Mouse (Mus musculus) megakaryocyte, embryonic 14.5 days (primary cell): ENCODE measurements around the gene Cnbd2. TPM values are rescaled to one million over a fixed set of nuclear protein-coding genes. Genes with fewer than 3 reads are reported as not detected.

Source experiments
- H3K27me3 ChIP-seq: replicated peaks from 2 replicates; pipeline ENCODE3; 2012; ENCODE audit warnings: inconsistent platforms
- H3K36me3 ChIP-seq: replicated peaks from 2 replicates; pipeline ENCODE3; 2012; ENCODE audit warnings: low read length, inconsistent platforms, mixed read lengths
- H3K4me1 ChIP-seq: 2 replicates; pipeline ENCODE4 v1.6.1; 2012; ENCODE audit warnings: inconsistent platforms
- H3K4me3 ChIP-seq: replicated peaks from 2 replicates; pipeline ENCODE3; 2012; ENCODE audit warnings: moderate library complexity, mild to moderate bottlenecking, inconsistent platforms
- H3K9me3 ChIP-seq: 2 replicates; pipeline ENCODE4 v1.6.1; 2012; ENCODE audit warnings: inconsistent platforms
- FLI1 ChIP-seq: IDR thresholded peaks from 2 replicates; pipeline ENCODE4 v1.6.1; 2012; ENCODE audit warnings: low read length, inconsistent platforms, mixed read lengths
- GATA1 ChIP-seq: IDR thresholded peaks from 3 replicates; pipeline ENCODE4 v1.6.1; 2012; ENCODE audit warnings: mixed read lengths, low read length, inconsistent platforms, borderline replicate concordance
- polyA plus RNA-seq: library from polyadenylated mRNA; stranded (reverse); fragments of >175 nt; gene quantifications from 2 replicates; pipeline ENCODE4 v1.2.3, GENCODE M21; 2012; ENCODE audit warnings: low replicate concordance; ENCODE audit not compliant: insufficient read depth

The Cnbd2 gene
- polyA plus RNA-seq, 1 experiment = 0.74 TPM

DNA sequence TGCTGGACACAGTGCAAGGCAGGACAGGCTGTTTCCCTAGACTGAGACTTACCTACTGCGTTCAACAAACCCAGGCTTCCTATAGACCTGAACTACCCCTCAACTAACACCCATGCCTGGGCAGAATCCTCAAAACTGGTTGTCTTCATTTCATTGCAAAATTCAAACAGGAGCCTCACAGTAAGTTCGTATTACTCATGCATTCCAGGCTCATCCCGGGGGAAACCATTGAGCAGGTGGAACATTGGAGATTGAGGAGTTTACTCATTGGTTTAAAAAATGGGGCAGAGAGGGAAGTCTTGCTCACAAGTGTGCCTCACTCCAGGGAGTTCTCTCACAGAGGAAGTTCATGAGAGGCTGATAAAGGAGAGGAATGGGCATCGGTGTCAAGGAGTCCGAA is 1.6 kb upstream of the Cnbd2 start:
- TF ChIP-seq FLI1 (no peak), GATA1 (no peak)
- peaks cover 6% of the 10 kb centered on the region; the same call in 1 of the 2 replicates for H3K9me3 ChIP-seq
- H3K36me3 ChIP-seq = peaks cover 49% of the 10 kb centered on the region
- H3K4me3 ChIP-seq = no peak overlapping the region
- peaks cover 1% of the 10 kb centered on the region for H3K27me3 ChIP-seq
- peaks cover 26% of the 10 kb centered on the region for H3K4me1 ChIP-seq

DNA sequence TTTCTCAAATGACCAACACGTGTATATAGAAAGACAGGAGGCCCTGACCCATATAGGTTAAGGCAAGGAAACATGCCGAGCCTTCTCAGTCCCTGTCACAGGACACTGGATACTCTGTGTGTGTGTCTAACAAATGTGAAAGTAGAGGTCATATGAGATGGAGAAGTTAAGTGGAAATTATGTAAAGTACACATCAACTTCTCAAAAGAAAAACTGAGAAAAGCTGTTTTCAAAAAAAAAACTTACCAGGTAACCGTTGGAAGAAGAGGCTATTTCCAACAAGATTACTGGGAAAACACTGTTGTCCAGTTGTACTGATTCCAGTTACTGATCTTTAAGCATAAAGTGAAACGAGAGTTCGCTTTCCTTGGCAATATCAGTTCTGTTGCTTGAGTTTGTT is 1.2 kb upstream of the Cnbd2 start:
- Histone ChIP-seq H3K27me3 (peaks cover 1% of the 10 kb centered on the region), H3K9me3 (peaks cover 6% of the 10 kb centered on the region; the same call in 1 of the 2 replicates), H3K36me3 (peaks cover 44% of the 10 kb centered on the region), H3K4me1 (peaks cover 28% of the 10 kb centered on the region), H3K4me3 (no peak overlapping the region)
- no peak for TF ChIP-seq GATA1
- no peak for TF ChIP-seq FLI1

DNA sequence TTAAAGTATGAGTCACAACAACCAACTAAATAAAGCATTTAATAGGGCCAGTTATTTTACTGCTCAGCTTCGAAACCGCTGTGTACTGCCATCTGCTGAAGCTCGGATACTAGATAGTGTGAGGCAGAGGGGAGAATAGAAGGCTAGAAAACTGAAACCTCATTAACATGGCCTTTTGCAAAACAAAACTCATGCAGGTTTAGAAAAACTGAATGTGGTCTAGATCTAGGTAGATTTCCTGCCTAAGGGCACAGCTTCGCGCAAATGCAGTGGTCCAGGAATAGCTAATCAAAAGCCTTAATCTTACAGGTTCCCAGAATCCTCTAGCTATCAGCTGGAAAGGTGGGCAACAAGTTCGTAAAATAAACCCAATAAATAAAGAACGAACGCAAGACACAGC is 658 bp upstream of the Cnbd2 start:
- H3K4me3 ChIP-seq = peak overlapping the region; percentile 95
- H3K27me3 ChIP-seq = peaks cover 1% of the 10 kb centered on the region
- H3K36me3 ChIP-seq = peaks cover 39% of the 10 kb centered on the region
- H3K9me3 ChIP-seq = peaks cover 6% of the 10 kb centered on the region; the same call in 1 of the 2 replicates
- TF ChIP-seq FLI1 = no peak
- TF ChIP-seq GATA1 = no peak
- H3K4me1 ChIP-seq = peaks cover 33% of the 10 kb centered on the region

DNA sequence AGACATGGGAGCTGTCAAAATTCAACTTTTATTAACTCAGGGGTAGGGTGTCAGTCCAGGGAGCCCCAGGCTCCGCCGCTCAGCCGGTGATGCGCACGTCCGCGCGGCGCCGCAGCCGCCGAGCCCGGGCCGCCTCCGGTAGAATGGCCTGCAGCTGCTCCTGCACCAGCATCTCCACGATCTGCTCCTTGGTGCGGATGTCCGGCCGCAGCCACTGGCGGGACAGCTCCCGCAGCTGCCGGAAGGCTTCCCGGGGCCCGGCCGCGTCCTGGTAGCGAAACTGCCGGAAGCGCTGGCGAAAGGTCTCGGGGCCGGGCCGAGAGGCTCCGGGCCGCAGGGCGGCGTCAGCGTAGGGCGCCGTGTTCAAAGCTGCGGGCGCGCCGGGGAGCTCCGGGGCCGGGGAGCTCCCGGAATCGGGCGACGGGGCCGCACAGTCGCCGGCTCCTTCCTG is 233 bp upstream of the Cnbd2 start:
- TF ChIP-seq FLI1 (no peak; the same call in 1 of the 2 replicates), GATA1 (no peak)
- Histone ChIP-seq H3K27me3 (peaks cover 1% of the 10 kb centered on the region), H3K4me1 (peaks cover 33% of the 10 kb centered on the region), H3K36me3 (peaks cover 34% of the 10 kb centered on the region), H3K4me3 (peak overlapping the region; percentile 95), H3K9me3 (peaks cover 6% of the 10 kb centered on the region; the same call in 1 of the 2 replicates)

DNA sequence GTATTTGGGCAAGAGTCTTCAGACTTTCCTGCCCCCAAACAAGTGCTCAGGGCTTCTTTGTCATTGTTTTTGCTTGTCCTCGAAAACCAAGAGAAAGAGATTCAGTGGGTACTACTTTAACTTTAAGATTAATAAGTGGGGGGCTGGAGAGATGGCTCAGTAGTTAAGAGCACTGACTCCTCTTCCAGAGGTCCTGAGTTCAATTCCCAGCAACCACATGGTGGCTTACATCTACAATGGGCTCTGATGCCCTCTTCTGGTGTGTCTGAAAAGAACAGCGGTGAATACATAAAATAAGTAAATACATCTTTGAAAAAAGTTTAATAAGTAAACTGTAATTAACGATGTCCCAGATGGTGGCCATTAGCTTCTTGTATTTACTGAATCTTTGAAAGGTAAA is 1.1 kb downstream of the Cnbd2 start:
- Histone ChIP-seq H3K9me3 (peaks cover 6% of the 10 kb centered on the region; the same call in 1 of the 2 replicates), H3K36me3 (peaks cover 25% of the 10 kb centered on the region), H3K27me3 (peaks cover 1% of the 10 kb centered on the region), H3K4me3 (peak overlapping the region; percentile 95), H3K4me1 (peaks cover 39% of the 10 kb centered on the region)
- no peak for TF ChIP-seq GATA1
- TF ChIP-seq FLI1 = no peak

DNA sequence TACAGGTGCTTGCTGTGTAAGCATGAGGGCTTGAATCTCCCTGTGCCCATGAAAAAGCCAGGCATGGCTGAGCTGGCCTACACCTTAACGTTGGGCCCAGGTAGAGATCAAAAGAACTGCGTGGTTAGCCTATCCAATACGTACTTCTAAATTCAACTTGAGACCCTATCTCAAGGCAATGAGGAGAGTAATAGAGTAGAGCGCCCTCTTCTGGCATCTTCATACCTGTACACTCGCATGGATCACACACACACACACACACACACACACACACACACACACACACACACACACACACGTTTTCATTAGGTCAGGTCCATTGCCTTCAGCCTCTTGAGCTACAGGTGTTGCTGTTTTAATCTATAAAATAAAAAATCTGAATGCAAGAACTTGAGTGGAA is 2.7 kb downstream of the Cnbd2 start:
- peaks cover 6% of the 10 kb centered on the region; the same call in 1 of the 2 replicates for H3K9me3 ChIP-seq
- TF ChIP-seq GATA1 = no peak
- no peak for TF ChIP-seq FLI1
- H3K4me1 ChIP-seq = peaks cover 44% of the 10 kb centered on the region
- peaks cover 22% of the 10 kb centered on the region for H3K36me3 ChIP-seq
- H3K4me3 ChIP-seq = no peak overlapping the region
- peaks cover 3% of the 10 kb centered on the region for H3K27me3 ChIP-seq

DNA sequence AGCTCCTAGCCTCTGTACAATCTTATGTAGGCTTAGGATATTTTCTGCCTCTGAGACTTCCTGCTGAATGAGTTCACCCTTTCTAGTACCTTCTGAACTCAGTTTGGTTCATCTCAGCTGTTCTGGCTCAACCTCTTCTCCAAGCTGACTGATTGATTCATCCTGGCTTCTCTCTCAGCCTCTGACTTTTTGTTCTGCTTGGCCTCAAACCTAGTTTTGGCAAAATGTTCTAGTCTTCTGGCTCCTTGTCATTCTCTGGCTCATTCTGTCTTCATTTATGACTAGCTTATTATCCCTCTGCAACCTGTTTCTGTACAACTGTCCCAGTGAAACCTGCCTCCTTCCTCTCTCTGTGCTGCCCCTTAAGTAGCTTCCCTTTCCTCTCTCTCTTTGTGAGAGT is 6.4 kb downstream of the Cnbd2 start:
- peaks cover 44% of the 10 kb centered on the region for H3K4me1 ChIP-seq
- no peak overlapping the region for H3K4me3 ChIP-seq
- no peak for TF ChIP-seq GATA1
- TF ChIP-seq FLI1 = no peak
- H3K27me3 ChIP-seq = peaks cover 3% of the 10 kb centered on the region
- H3K9me3 ChIP-seq = peaks cover 13% of the 10 kb centered on the region
- peaks cover 27% of the 10 kb centered on the region for H3K36me3 ChIP-seq

DNA sequence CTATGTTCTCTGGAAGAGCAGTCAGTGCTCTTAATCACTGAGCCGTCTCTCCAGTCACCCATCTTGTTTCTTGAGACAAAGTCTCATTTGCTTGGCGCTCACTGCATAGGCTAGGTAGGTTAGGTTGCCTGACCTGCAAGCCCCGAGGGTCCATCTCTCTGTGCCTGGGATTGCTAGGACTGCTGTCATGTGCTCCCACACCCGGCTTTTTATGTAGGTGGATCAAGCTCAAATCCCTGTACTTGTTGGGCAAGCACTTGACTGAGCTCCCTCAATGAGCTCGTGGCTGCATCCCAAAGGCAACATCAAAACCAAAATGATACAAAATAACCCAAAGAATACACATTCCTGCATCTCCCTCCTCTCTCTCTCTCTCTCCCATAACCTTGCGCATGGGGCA is 9.4 kb downstream of the Cnbd2 start:
- TF ChIP-seq GATA1 (no peak), FLI1 (no peak)
- peaks cover 7% of the 10 kb centered on the region for H3K9me3 ChIP-seq
- H3K4me3 ChIP-seq = no peak overlapping the region
- H3K27me3 ChIP-seq = peaks cover 1% of the 10 kb centered on the region
- H3K36me3 ChIP-seq = peaks cover 16% of the 10 kb centered on the region
- H3K4me1 ChIP-seq = peaks cover 51% of the 10 kb centered on the region

DNA sequence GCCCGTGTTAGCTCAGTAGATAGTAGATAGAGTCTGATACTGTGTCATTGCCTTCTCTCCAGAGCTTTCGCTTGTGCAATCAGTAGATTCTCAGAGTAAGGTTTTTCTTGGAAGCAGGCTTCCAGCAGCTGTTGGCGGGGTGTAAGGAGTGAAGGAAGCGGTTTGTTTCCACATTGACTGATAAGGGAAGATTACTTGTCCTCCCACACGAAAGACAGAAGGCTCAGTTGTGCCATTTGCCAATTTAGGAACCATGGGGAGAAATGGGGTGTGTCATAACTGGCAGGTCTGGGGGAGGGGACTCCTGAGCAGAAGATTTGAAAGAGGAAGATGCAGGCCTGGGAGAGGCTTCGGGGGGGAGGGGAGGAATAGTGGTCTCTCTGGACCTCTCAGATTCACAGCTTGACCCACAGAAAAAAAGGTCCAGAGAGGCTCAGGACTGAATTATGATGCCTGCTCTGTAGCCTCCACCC is 12.1 kb downstream of the Cnbd2 start:
- TF ChIP-seq GATA1 = no peak
- TF ChIP-seq FLI1 = no peak
- Histone ChIP-seq H3K4me1 (peaks cover 40% of the 10 kb centered on the region), H3K27me3 (peaks cover 9% of the 10 kb centered on the region), H3K4me3 (peak overlapping the region; percentile 83), H3K9me3 (peaks cover 18% of the 10 kb centered on the region), H3K36me3 (peaks cover 27% of the 10 kb centered on the region)

DNA sequence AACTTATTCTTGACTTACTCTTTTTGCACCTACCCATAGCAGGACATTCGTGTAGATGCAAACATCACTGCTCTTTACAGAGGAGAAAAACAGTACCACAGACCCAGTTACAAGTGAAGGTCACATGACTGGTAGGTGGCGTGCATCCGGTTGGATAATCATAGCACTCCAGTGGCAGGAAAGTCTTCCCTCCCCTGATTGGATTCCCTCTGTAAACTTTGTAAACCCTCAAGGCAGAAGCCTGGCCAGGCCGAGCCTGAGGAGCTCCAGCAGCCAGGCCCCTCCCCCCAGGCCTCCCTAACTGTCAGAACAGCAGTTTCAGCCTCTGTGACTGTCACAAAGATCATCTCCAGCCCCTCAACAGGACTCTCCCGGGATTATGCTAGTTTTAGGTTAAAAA is 12.6 kb downstream of the Cnbd2 start:
- TF ChIP-seq FLI1 = no peak
- TF ChIP-seq GATA1 = no peak
- peak overlapping the region; percentile 83 for H3K4me3 ChIP-seq
- H3K27me3 ChIP-seq = peaks cover 7% of the 10 kb centered on the region
- H3K36me3 ChIP-seq = peaks cover 27% of the 10 kb centered on the region
- peaks cover 24% of the 10 kb centered on the region for H3K9me3 ChIP-seq
- H3K4me1 ChIP-seq = peaks cover 40% of the 10 kb centered on the region

DNA sequence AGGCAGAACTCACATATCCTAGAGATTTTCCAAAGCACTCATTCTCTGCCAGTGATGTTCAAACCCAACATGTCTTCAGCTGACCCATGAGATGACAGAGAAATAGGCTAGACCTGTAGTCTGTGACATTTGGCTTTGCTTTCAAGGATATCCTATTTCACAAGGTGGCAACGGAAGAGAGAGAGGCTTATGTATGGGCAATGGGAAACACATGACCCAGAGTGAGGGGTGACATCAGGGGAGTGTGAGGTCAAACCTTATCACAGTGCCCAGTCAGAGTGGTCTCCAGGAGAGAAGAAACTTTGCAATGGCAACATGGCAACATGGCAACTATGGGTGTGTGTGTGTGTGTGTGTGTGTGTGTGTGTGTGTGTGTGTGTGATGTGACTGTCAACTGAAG is 18.6 kb downstream of the Cnbd2 start:
- H3K9me3 ChIP-seq = peaks cover 16% of the 10 kb centered on the region
- peaks cover 31% of the 10 kb centered on the region for H3K27me3 ChIP-seq
- no peak for TF ChIP-seq FLI1
- TF ChIP-seq GATA1 = no peak

More for the DNA sequence above, 18.6 kb downstream of the Cnbd2 start:
- peaks cover 15% of the 10 kb centered on the region for H3K36me3 ChIP-seq
- no peak overlapping the region for H3K4me3 ChIP-seq
- no peaks in the 10 kb centered on the region; the same call in 1 of the 2 replicates for H3K4me1 ChIP-seq
